Mouse (Mus musculus) left cerebral cortex, postnatal 10 days (tissue): Measurements from ENCODE around the gene B9d1. TPM values are rescaled to one million over a fixed set of nuclear protein-coding genes. Genes with fewer than 3 reads are reported as not detected.

Experiments
- DNase-seq, 2 experiments: peaks; one replicate each; pipeline ENCODE4 v3.0.0; 2021 to 2022; ENCODE audit warnings: low spot score in 2 of 2, mixed read lengths in 1 of 2; ENCODE audit errors: extremely low spot score in 1 of 2
- intact Hi-C: fragments of 180-260 bp; cut with DNase I; formaldehyde crosslinking; loops from one replicate; pipeline ENCODE4 v1.15.1; 2025
- total RNA-seq, 2 experiments: library from RNA; stranded (reverse); gene quantifications; 2 replicates each; pipeline ENCODE4 v1.2.3; 2021

The B9d1 gene
- total RNA-seq, 2 experiments from 2014 or later: 35.8 to 36.8 TPM

DNA sequence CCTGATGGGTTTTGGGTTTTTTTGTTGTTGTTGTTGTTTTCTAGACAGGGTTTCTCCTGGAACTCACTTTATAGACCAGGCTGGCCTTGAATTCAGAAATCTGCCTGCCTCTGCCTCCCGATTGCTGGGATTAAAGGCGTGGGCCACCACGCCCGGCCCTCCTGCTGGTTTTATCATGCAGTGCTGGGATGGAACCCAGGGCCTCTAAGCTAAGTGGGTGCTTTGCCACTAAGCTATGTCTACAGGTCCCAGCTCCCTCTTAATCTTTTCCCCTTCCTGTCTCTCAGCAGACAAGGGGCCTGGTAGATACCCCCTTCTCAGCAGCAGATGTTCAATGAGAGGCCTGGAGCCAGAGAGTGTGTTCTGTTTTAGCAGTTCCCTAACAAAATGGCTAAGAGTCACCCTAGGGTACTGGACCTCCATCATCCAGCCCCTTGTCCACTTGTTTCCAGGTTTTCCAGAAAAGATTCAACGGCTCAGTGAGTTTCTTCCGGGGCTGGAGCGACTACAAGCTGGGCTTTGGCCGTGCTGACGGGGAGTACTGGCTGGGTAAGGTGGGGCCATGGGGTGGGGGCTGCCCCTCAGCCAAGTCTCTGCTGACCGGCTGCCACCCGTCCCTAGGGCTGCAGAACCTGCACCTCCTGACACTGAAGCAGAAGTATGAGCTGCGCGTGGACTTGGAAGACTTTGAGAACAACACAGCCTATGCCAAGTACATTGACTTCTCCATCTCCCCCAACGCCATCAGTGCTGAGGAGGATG, 18.3 kb upstream of the B9d1 start:
- no peak for DNase-seq
- intact Hi-C loops: no loop called here

DNA sequence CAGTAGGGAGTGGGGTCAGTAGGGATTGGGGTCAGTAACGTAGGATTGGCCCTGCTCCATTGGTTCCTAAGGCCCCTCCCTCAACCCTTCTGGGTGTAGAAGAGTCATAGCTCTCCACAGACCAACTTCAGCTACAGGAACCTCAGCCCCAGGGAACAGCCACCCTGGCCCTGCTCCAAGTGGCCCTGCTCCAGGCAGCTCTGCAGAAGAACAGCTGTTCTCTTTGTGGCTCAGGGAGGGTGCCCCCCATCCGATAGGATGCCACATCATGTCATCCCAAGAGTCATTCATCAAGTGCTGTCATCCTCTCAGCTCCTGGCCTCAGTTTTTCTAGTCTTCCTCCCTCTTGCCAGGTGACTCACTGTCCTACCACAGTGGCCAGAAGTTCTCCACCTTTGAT, 17.5 kb upstream of the B9d1 start:
- intact Hi-C loops: no loop called here
- DNase-seq: peak in 1 of 2 experiments; percentile 84

DNA sequence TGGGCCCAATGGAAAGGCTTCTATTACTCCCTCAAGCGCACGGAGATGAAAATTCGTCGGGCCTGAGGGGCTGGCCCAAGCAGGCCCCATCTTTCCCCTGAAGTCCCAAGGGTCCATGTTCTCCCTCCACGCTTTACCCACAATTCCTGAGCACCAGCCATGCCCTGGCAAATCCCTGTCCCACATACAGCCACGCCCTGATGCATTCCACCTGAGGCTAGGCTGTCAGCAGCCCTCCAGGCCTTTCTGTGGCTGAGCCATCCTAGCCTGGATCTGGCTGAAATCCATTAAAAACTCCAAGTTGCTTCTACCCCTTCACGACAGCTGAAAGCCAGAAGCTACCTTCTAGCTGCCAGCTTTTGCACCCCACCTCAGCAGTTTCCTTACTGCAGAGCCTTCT, 17.0 kb upstream of the B9d1 start:
- no peak for DNase-seq
- intact Hi-C loops: no loop called here

DNA sequence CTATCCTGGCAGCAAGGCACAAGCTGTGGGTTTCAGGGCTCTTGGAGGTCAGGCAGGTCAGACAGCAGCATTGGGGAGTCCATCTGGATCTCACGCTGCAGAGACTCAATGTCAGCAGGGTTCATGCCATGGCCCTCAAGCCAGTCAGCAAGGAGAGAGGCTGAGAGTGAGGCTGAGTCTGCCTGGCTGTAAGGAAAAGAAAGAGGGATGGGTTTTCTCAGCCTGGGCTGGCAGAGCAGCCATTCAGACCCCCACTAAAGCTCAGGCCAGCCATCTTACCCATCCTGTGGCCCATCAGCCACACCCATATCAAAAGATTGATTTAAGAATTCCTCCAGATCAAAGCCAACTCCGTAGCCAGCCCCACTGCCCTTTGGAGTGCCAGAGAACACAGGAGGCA, 15.9 kb upstream of the B9d1 start:
- intact Hi-C loops: no loop called here
- DNase-seq: no peak

DNA sequence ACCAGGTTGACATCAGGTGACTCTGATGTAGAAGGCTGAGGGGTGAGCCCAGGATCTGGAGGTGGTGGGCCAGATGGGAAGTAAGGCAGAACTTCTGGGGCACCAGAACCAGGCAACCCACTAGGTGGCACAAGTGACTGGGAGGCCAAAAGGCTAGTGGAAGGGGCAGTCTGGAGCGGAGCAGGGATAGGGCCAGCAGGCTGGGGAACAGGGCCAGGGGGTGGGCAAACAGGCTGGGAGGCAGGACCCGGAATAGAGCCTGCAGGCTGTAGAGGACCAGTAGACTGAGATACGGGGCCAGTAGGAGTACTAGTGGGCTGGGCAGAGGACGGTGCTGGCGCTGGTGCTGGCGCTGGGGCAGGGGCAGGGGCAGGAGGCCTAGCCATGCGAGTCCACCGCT, 15.1 kb upstream of the B9d1 start:
- DNase-seq: no peak
- intact Hi-C loops: loop anchor here (5.0 kb wide), 1 partner anchor 38 kb away; the partner anchor contains the start of gene Rnf112

DNA sequence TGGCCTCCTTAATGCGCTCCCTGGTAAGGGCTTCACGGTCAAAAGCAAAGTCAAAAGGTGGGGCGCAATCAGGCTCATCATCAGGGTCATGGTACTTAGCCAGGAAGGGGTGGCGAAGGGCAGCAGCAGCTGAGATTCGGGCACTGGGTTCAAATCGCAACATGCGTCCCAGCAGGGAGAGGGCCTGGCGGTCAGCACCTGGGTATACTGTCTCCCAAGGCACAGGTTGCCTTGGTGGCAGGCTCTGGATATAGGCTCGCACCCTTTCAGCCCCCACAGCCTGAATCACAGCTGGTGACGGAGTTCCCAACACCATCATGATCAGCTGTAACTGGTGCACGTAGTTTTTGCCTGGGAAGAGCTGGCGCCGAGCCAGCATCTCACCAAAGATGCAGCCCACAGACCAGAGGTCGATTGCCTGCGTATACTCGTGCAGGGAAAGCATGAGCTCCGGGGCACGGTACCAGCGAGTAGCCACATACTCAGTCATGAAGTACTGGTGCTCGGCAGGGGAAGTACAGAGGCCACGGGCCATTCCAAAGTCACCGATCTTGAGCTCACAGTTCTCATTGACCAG, 13.9 kb upstream of the B9d1 start:
- intact Hi-C loops: loop anchor here (5.0 kb wide), 1 partner anchor 39 kb away; the partner anchor contains the start of gene Rnf112

DNA sequence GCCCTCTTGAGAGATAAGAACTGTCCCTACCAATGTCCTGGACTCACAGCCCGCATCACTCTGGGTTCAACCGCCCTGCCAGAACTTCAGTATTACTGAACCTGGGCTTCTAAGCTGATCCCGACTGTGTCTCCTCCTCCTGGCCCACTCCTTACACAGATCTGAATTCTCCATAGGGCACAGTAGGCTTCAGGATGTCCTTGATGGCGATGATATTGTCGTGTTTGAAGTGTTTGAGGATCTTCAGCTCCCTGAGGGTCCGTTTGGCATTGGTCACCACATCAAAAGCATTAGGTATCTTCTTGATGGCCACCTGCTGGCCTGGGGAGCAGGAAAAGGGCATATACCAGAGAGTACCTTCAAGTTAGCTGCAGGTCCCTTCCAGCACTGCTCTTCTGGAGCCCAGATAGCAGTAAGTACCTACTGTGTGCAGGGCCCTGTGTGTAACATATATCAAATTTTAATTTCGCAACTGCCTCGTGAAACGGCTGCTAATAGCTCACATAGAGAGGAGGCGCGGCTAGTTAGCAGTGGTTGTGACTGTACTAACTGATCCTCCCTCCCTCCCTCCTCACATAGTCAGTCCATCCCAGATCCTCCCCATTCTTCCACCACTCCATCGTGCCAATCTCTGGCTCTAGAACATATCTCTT, 12.1 kb upstream of the B9d1 start:
- intact Hi-C loops: loop anchor here (5.0 kb wide), 1 partner anchor 41 kb away; the partner anchor contains the start of gene Rnf112

More for the DNA sequence above, 13.9 kb upstream of the B9d1 start:
- DNase-seq: no peak

DNA sequence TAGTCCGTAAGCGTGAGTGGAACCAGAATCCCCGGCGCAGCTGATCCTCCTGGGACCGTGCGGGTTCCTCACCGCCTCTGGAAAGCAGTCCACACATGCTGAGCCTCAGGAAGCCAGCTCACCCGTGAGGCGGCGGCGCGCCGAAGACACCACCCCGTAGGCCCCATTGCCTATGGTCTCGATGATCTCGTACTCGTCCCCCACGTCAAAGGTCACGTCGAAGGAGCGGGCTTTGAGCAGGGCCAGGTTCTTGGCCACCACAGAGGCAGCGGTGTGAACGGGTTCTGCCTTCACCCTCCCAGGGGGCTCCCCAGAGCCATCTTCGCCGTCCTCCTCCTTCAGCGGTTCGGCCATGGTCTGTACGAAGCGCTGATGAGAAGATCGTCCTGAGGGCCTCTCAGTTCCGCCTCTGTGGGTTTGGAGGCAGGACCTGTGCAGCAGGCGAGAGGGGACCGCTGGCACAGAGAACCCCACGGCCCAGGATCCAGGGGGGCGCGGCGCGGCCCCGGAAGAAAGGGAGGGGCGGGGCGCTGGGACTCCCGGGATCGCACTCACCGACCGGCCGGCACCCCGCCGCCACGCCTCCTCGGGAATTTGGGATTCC, 11.3 kb upstream of the B9d1 start:
- intact Hi-C loops: loop anchor here (5.0 kb wide), 1 partner anchor 41 kb away; the partner anchor contains the start of gene Rnf112
- DNase-seq: peak in 1 of 2 experiments; percentile 57

More for the DNA sequence above, 12.1 kb upstream of the B9d1 start:
- DNase-seq: no peak

DNA sequence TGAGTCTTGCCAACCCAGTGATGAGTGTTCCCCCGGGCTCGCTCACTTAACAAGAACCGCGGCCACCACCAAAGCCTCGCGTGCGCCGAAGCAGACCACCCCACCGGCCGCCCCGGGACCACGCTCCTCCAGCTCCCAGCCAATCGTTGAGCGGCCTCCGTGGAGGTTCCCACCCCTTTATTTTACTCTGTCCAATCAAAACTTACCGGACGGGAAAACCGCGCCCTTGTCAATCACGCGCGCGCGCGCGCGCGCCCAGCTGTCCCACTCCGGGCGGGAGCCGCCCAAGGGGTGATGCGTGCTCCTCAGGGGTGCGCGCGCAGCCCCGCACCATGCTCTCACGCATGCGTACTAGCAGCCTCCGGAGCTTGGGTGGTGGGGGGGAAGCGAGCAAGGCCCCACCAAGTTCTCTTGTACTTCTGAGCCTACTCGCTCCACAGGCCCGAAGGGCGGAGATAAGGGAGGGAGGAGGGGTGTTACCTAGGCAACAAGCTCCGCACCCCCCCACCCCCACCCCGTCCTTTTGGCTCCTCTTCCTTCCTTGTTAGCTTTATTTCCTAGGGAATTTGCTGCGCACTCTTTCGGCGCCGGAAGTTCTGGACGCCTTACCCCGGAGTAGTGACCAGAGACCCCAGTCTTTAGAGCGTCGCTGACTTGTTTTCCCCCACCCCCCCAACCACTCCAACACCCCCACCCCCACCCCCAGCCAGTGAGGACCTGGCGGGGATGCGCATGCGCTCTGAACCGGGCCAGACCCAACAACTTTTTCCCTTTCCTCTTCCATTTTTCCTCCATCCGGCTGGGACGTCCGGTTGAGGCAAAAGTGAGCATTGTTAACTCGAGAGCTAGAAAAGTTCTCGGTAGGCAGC, 10.6 kb upstream of the B9d1 start, which contains the start of gene Mapk7:
TSS of gene Mapk7 (minus strand) at position 278 of the 869 bp plus-strand sequence.
- intact Hi-C loops: loop anchor here (5.0 kb wide), 1 partner anchor 42 kb away; the partner anchor contains the start of gene Rnf112
- peak; percentile 96 to 98 for DNase-seq

DNA sequence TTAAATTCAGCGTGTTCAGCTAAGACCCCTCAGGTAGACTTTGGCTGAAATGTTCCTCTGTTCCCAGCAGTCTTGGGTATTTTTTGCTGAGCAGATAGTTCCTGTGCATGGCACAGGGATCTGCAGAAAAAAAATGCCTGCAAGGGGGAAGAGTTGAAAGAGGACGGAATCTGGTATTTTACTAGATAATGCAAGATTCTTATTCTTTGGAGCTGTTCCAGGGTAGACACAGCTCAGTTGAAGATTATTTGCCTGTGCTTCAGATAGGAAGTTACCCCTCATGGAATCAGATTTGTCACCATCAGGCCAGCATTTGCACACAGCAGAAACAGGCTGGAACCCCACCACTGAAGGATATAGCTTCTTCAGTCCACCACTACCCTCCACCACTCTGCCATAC, 9.4 kb upstream of the B9d1 start:
- intact Hi-C loops: no loop called here
- DNase-seq: no peak

DNA sequence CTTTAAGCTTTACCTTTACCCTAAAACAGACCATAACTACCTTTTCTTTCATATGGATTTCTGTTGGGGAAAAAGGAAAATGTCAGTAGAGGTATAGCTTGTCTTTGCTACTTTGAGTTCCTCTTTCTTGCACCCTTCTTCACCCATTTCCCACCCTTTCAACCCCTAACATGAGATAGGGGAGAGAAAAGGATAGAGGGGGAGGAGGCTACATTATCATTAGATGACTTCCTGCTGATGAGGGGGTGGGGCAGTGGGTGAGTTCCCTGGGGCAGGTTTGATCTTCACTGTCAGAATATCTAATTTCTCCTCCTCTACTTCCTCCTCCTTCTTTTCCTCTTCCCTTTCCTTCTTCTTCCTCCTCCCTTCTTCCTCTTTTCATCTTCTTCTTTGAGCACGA, 7.5 kb upstream of the B9d1 start:
- DNase-seq: no peak
- intact Hi-C loops: no loop called here

DNA sequence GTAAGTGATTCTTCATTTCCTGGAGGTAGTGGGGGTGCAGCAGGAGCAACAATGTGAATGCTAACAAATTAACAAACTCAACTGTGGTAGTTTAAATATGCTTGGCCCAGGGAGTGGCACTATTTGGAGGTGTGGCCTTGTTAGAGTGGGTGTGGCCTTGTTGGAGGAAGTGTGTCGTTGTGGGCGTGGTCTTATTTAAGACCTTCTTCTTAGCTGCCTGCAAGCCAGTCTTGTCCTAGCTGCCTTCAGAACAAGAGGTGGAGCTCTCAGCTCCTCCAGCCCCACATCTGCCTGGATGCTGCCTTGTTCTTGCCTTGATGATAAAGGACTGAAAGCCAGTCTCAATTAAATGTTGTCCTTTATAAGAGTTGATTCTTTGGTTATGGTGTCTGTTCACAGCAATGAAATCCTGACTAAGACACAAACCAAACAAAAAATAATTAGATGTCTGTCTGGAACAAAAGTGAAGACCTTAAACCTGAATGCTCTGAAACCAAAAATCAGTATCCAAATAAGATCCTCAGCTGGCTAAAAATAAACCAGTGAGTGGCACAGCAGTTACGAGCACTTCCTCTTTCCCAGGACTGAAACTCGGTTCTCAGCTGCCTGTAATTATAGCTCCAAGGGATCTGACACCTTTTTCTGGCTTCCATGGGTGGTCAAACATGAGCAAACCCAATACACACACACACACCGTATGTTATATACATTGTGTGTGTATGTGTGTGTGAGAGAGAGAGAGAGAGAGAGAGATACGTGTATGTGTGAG, 6.0 kb upstream of the B9d1 start:
- DNase-seq: no peak
- intact Hi-C loops: no loop called here

DNA sequence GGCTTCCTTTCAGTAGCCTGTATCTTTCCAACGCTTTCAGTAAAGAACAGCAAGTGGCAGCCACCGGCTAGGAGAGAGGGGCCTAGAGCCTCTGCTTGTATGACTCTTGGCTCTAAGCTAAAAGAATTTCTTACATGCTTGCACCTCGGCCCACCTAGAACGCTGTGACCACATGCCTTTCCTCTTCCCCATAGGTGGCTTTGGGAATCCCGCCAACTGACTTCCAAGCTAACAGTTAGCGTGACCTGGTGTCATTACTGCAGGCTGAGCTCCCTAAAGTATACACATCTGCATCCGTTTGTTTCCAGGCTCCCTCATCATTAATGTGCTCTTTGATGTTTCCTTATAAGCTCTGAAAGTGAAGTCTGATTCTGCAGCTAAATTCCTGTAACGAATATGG, 1.0 kb upstream of the B9d1 start:
- intact Hi-C loops: loop anchor here (5.0 to 10.0 kb wide), 2 partner anchors 87 to 319 kb away; no protein-coding TSS in a partner anchor
- DNase-seq: no peak

DNA sequence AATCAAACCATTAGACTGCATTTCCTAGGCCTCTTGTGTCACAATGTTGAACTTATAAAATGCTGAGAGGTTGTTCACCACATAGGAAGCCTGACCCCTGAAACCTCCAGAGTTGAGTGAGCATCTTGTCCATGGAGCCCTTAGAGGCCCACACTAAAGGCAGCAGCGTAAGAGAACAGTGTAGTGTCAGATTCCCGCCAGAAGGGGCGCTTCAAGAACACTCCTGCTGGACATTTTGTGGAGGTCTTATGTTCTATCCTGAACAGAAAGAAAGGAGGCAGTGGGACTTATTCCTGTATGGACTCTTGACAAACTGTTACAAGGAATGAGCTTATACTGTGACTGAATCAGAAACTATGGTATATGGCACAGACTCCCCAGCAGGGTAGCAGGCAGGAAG, 10.0 kb downstream of the B9d1 start:
- intact Hi-C loops: loop anchor here (5.0 kb wide), 2 partner anchors 62 to 202 kb away; partner anchors contain the start of gene Epn2

DNA sequence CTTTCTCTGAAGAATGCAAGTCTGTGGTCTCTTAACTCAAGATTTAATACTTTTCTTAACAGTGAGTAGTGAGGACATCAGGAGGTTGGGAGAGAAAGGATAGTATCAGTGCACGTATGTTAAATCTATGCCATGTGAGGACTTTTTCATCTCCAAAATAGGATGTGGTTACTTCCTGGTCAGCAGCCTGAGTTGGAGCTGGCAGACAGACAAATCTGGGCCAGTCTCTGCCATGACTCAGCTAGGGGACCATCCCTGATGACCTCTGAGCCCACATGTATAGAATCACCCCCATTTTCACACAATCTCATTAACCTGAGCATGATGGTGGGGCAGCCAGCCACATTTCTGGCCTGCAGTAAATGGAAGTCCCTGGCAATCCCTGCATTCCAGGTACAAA, 13.0 kb downstream of the B9d1 start:
- DNase-seq: no peak
- intact Hi-C loops: no loop called here

More for the DNA sequence above, 10.0 kb downstream of the B9d1 start:
- DNase-seq: no peak

DNA sequence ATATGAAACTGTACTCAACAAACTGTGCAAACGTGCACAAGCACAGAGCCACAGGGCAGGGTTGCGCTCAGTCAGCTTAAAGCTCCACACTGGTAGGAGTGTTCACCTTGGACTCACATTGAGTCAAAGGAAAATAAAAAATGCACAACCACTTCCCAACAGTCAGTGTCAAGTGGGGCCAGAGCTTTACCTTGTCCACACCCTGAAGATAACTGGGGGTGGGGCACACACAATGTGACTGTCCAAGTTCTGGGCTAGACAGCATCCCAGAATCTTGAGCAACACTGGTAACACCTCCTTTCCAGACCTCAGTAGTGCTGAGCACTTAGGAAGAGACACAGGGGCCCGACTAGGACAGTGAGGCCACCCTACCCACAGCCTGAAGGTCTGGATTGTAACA, 13.9 kb downstream of the B9d1 start:
- DNase-seq: no peak
- intact Hi-C loops: no loop called here

DNA sequence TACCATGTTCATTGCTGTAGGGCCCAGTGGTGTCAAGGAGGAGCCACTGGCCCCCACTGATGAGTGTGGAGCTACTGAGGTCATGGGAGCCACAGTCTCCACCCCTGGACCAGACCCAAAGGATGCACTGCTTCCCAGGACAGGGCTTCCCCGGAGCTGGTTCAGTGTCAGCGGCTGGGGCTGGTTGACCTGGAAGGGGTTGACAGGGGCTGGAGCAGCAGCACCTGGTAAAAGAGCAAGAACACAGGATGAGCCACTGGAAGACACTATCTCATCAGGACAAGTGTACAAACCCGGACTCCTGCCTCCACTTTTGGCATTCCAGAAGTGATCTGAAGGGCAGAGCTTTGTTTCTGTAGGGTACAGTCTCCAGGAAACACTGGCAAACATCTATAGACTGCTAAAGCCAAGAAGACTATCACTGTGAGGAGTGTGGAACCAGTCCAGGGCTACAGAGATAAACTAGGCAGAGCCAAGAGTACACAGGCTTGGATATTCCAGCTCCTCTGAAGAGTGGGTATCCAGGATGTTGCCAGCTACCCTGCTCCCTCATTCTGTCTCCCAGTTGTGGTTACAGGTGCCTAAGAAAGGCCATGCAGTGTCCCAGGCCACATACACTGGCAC, 14.7 kb downstream of the B9d1 start:
- no peak for DNase-seq
- intact Hi-C loops: no loop called here
